Mouse (Mus musculus): ENCODE measurements around the gene Ubxn2a. TPM values are rescaled to one million over a fixed set of nuclear protein-coding genes. Genes with fewer than 3 reads are reported as not detected.

Ubxn2a gene
- polyA plus RNA-seq, 1 experiment from 2014 or later: 35.8 TPM

- peaks cover 14% of the 10 kb centered on the region for H3K4me1 ChIP-seq (replicated peaks)
- ATAC-seq (ENCODE audit: low read depth) (peak; percentile 34; the same call in 1 of the 2 replicates), DNase-seq (no peak)
- no peak overlapping the region for H3K9ac ChIP-seq
- peaks cover 67% of the 10 kb centered on the region for H3K36me3 ChIP-seq
- no peaks in the 10 kb centered on the region for H3K27me3 ChIP-seq
- H3K27ac ChIP-seq: peak overlapping the region; percentile 39
- 38% methylated on average over 11 of the region's 11 CpGs for WGBS (ENCODE audit: insufficient replicate concordance)
- H3K9me3 ChIP-seq (replicated peaks): no peaks in the 10 kb centered on the region
- no peak overlapping the region for H3K4me3 ChIP-seq (replicated peaks)
- no peak overlapping the region for H3K4me2 ChIP-seq
These were observed 48.1 kb downstream of the Ubxn2a start for GRCm38 (mm10) chr12:4859241-4859914.

DNA sequence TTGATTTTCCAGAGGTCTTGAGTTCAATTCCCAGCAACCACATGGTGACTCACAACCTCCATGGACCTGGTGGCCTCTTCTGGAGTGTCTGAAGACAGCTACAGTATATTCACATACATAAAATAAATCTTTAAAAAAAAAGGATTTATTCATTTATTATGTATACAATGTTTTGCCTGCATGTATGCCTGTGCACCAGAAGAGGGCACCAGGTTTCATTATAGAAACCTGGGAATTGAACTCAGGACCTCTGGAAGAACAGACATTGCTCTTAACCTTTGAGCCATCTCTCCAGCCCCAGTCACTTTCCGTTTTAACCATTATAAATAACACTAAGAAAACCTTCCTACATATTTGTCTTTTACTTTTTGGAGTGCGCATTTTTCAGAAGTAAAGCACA, 50.7 kb downstream of the Ubxn2a start:
- Histone ChIP-seq H3K9me3 (replicated peaks) (no peaks in the 10 kb centered on the region), H3K4me2 (no peak overlapping the region), H3K9ac (no peak overlapping the region), H3K4me3 (replicated peaks) (no peak overlapping the region), H3K4me1 (replicated peaks) (peaks cover 10% of the 10 kb centered on the region), H3K36me3 (peaks cover 57% of the 10 kb centered on the region), H3K27me3 (no peaks in the 10 kb centered on the region), H3K27ac (no peak overlapping the region)
- ATAC-seq (ENCODE audit: low read depth) (no peak), DNase-seq (no peak)
- 84% methylated on average over 2 of the region's 2 CpGs for WGBS (ENCODE audit: insufficient replicate concordance)

DNA sequence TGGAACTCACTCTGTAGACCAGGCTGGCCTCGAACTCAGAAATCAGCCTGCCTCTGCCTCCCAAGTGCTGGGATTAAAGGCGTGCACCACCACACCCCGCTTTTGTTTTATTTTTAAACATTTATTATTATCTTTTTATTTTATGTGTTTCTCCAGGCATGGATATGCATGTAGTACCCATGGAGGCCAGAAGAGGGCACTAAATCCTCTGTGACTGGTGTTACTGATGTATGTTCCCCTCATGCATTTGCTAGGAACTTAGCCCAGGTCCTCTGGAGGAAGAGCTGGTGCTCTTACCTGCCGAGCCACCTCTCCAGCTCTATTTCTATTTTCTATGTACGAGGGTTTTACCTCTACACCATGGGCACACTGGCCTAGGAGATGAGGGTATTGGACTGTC, 51.3 kb downstream of the Ubxn2a start:
- Histone ChIP-seq H3K27ac (no peak overlapping the region), H3K4me1 (replicated peaks) (peaks cover 10% of the 10 kb centered on the region), H3K9ac (no peak overlapping the region), H3K9me3 (replicated peaks) (no peaks in the 10 kb centered on the region), H3K4me3 (replicated peaks) (no peak overlapping the region), H3K36me3 (peaks cover 55% of the 10 kb centered on the region), H3K4me2 (no peak overlapping the region), H3K27me3 (no peaks in the 10 kb centered on the region)
- WGBS (ENCODE audit: insufficient replicate concordance): 87% methylated on average over 5 of the region's 5 CpGs
- DNase-seq (no peak), ATAC-seq (ENCODE audit: low read depth) (no peak)

DNA sequence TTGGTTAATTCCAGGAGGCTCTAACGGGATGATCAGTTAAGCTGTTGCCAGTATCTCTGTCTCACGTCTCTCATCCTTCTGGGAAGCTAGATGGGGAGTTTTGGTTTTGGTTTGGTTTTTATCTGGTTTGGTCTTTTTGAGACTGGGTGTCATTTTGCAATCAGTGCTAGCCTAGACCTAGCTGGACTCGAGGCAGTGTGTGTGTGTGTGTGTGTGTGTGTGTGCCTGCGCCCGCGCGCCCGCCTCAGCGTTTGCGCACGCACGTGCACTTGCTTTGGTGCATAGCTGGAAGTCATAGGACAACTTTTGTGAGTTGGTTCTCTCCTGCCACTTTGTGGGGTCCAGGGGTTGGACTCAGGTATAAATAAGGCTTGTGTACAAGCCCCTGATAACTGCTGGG, 63.8 kb downstream of the Ubxn2a start:
- Histone ChIP-seq H3K9ac (peak overlapping the region; percentile 78), H3K4me3 (replicated peaks) (peak overlapping the region; percentile 79), H3K4me2 (peak overlapping the region; percentile 99), H3K36me3 (peaks cover 1% of the 10 kb centered on the region; the same call in 1 of the 2 replicates), H3K27ac (peak overlapping the region; percentile 77), H3K4me1 (replicated peaks) (peaks cover 43% of the 10 kb centered on the region), H3K9me3 (replicated peaks) (no peaks in the 10 kb centered on the region), H3K27me3 (peaks cover 34% of the 10 kb centered on the region)
- ATAC-seq (ENCODE audit: low read depth): peak; percentile 47
- 0% methylated on average over 12 of the region's 12 CpGs for WGBS (ENCODE audit: insufficient replicate concordance)
- DNase-seq: peak; percentile 56

DNA sequence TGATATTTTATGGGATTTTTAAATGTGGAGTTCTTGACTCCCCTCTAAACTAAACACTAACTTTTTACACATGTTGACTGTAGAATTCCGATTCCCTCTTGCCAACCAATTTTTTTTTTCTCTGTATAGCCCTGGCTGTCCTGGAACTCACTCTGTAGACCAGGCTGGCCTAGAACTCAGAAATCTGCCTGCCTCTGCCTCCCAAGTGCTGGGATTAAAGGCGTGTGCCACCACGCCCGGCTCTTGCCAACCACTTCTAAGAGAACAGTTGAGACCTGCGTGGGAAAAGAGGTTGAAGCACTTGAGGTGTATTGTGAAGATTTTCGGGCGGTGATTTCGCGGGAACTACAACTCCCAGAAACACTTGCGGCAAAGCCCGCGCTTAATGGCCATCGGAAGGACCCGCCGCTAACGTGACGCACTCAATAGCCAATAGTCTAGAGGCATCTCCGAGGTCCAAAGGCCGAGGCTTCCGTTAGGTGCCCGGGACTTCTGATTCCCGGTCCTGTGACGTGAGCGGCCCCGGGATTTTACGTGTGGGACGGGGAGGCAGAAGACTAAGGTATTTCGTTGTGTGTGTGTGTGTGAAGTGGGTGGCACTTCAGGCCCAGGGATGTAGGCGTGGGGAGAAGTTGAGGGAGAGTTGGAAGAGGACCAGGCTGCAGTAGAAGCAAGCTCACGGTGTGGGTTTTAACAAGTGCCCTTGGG, 64.5 kb downstream of the Ubxn2a start, which contains the start of gene Wdcp:
Gene Wdcp, plus strand, starts transcription at position 414 of the 708 bp plus-strand sequence.
- Histone ChIP-seq H3K27ac (peak within 1 kb of the TSS; percentile 77), H3K9ac (peak within 1 kb of the TSS; percentile 78), H3K4me2 (peak within 1 kb of the TSS; percentile 99), H3K27me3 (peaks cover 34% of the 10 kb centered on the region), H3K4me3 (replicated peaks) (peak within 1 kb of the TSS; percentile 79), H3K9me3 (replicated peaks) (no peaks in the 10 kb centered on the region), H3K36me3 (no peaks in the 10 kb centered on the region), H3K4me1 (replicated peaks) (peaks cover 43% of the 10 kb centered on the region)
- WGBS (ENCODE audit: insufficient replicate concordance): under 1% methylated on average over 30 of the region's 30 CpGs
- ATAC-seq (ENCODE audit: low read depth) (peak; percentile 89), DNase-seq (peak; percentile 84)

- DNase-seq (no peak), ATAC-seq (ENCODE audit: low read depth) (no peak)
- Histone ChIP-seq H3K4me1 (replicated peaks) (peaks cover 43% of the 10 kb centered on the region), H3K9me3 (replicated peaks) (no peaks in the 10 kb centered on the region), H3K4me3 (replicated peaks) (0 out of 2 replicates have a peak overlapping the region, but pooled peaks have one; percentile 79), H3K27me3 (peaks cover 34% of the 10 kb centered on the region), H3K36me3 (no peaks in the 10 kb centered on the region), H3K4me2 (peak overlapping the region; percentile 99), H3K27ac (no peak overlapping the region), H3K9ac (no peak overlapping the region)
- WGBS (ENCODE audit: insufficient replicate concordance): 79% methylated on average over 8 of the region's 8 CpGs
These were observed 65.0 kb downstream of the Ubxn2a start for GRCm38 (mm10) chr12:4842456-4842855.

DNA sequence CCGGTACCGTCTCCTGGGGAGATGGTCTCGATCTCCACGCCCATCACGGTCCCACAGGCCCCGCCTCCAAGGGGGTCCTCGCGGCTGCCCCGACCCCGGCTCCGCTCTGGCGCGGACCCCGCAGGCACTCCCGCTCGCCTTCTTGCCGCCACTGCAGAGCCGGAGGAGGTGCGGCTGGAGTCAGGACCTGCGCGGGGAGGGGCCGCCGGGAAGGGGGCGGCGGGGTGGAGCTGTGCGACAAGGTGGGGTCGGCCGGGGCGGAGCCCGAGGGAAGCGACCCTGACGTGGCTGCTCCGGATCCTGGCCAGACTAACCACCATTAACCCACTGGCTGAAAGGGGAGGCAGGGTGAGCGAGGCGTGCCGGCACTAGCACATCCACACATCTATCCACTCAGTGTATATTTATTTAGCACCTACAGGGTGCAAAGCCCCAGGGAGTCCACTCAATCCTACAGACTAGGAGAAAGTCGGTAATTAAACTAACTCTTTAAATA, 66.1 kb downstream of the Ubxn2a start, which contains the start of gene Fkbp1b:
Gene Fkbp1b, minus strand, starts transcription at position 200 of the 496 bp plus-strand sequence.
- DNase-seq (peak; percentile 55), ATAC-seq (ENCODE audit: low read depth) (peak; percentile 67)
- Histone ChIP-seq H3K9me3 (replicated peaks) (no peaks in the 10 kb centered on the region), H3K4me2 (peak within 1 kb of the TSS; percentile 99), H3K27me3 (peaks cover 34% of the 10 kb centered on the region), H3K36me3 (no peaks in the 10 kb centered on the region), H3K4me1 (replicated peaks) (peaks cover 41% of the 10 kb centered on the region), H3K9ac (peak within 1 kb of the TSS; percentile 79), H3K4me3 (replicated peaks) (peak within 1 kb of the TSS; percentile 76), H3K27ac (no peak within 1 kb of the TSS)
- WGBS (ENCODE audit: insufficient replicate concordance): under 1% methylated on average over 33 of the region's 37 CpGs

GRCm38 (mm10) chr12:4840741-4841140, 66.8 kb downstream of the Ubxn2a start:
- Histone ChIP-seq H3K27ac (no peak overlapping the region), H3K36me3 (no peaks in the 10 kb centered on the region)
- WGBS (ENCODE audit: insufficient replicate concordance): 2% methylated on average over 11 of the region's 11 CpGs

DNA sequence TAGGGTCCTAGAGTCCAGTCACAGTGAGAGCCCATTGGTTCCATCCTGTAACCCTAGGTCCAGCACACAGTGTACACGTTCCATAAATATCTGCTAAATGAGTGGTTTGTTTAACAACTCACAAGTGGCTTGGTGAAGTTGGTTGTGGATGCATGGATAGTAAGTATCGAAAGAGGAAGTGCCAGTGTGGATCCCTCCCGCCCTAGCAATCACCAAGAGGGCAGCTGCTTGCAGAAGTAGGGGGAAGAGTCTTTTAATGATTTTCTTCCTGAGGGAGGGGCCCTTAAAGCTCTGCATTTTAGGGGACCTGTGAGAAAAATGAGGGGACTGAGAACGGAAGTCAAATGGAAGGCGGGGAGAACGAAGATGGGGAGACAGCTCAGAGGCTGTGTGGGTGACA, 67.5 kb downstream of the Ubxn2a start:
- Histone ChIP-seq H3K4me2 (peak overlapping the region; percentile 99), H3K36me3 (no peaks in the 10 kb centered on the region), H3K27ac (no peak overlapping the region), H3K9ac (peak overlapping the region; percentile 79; the same call in 1 of the 2 replicates), H3K4me1 (replicated peaks) (peaks cover 41% of the 10 kb centered on the region), H3K9me3 (replicated peaks) (no peaks in the 10 kb centered on the region), H3K4me3 (replicated peaks) (peak overlapping the region; percentile 76), H3K27me3 (peaks cover 34% of the 10 kb centered on the region)
- WGBS (ENCODE audit: insufficient replicate concordance): 23% methylated on average over 6 of the region's 6 CpGs
- ATAC-seq (ENCODE audit: low read depth) (no peak), DNase-seq (no peak)

More at GRCm38 (mm10) chr12:4840741-4841140, 66.8 kb downstream of the Ubxn2a start:
- Histone ChIP-seq H3K4me3 (replicated peaks) (peak overlapping the region; percentile 76), H3K9me3 (replicated peaks) (no peaks in the 10 kb centered on the region), H3K4me2 (peak overlapping the region; percentile 99), H3K27me3 (peaks cover 34% of the 10 kb centered on the region), H3K4me1 (replicated peaks) (peaks cover 41% of the 10 kb centered on the region), H3K9ac (peak overlapping the region; percentile 79)
- DNase-seq: no peak
- no peak for ATAC-seq (ENCODE audit: low read depth)

DNA sequence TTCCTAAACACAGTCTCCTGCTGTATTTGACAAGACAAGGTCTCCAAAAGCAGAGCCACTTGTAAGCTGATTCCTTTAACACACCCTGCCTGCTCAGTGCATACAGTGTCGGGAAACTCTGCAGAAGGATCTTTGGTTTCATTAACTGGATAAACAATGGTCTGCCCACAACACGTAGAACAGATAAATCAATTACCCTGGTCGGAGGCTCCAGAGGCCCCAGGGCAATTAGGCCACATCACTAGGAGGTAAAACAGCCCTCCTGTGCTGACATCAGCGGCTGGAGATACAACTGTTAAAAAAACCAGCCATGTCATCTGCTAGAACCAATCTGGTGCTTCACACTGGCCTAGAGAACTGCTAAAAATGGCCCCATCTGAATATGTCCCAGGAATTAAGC, 70.5 kb downstream of the Ubxn2a start:
- no peaks in the 10 kb centered on the region for H3K9me3 ChIP-seq (replicated peaks)
- no peak for ATAC-seq (ENCODE audit: low read depth)
- no peak overlapping the region for H3K4me2 ChIP-seq
- DNase-seq: no peak
- peaks cover 26% of the 10 kb centered on the region for H3K27me3 ChIP-seq
- peaks cover 23% of the 10 kb centered on the region for H3K4me1 ChIP-seq (replicated peaks)
- no peak overlapping the region for H3K27ac ChIP-seq
- H3K36me3 ChIP-seq: peaks cover 5% of the 10 kb centered on the region; the same call in 1 of the 2 replicates
- WGBS (ENCODE audit: insufficient replicate concordance): 62% methylated on average over 4 of the region's 4 CpGs
- H3K4me3 ChIP-seq (replicated peaks): no peak overlapping the region
- no peak overlapping the region for H3K9ac ChIP-seq
